Mouse (Mus musculus) liver, embryonic 14.5 days (tissue): ENCODE data around the gene Nrap. TPM values are rescaled to one million over a fixed set of nuclear protein-coding genes. Genes with fewer than 3 reads are reported as not detected.
A peak's percentile ranks its signal among the peaks of the same experiment; 100 is the strongest.
"Not testable (repeated sequence)": the region's sequence is repeated elsewhere in the genome, so short reads cannot be mapped to it uniquely, and the experiment has no call there.

Experiments
- ATAC-seq: fragments of 200-750 bp; cut with Nextera tagmentation; 2 replicates; pipeline ENCODE4 v1.8.0; 2017; ENCODE audit warnings: moderate number of reproducible peaks, mild to moderate bottlenecking, moderate library complexity; ENCODE audit not compliant: insufficient read depth
- DNase-seq, 3 experiments: peaks; one replicate each; pipeline ENCODE4 v3.0.0-alpha.2; 2012 to 2013; ENCODE audit warnings: low read depth in 3 of 3, low spot score in 3 of 3
- H3K27ac ChIP-seq: fragments of 300-500 bp; sonication (generic); 2 replicates; pipeline ENCODE4 v1.5.1; 2014; ENCODE audit warnings: moderate library complexity, mild to moderate bottlenecking, control low read depth, inconsistent platforms
- H3K27me3 ChIP-seq: fragments of 300-500 bp; sonication (generic); 2 replicates; pipeline ENCODE4 v1.6.1; 2014; ENCODE audit warnings: mild to moderate bottlenecking, low read length, moderate library complexity; ENCODE audit not compliant: control insufficient read depth, insufficient read depth
- H3K36me3 ChIP-seq: fragments of 300-500 bp; sonication (generic); replicated peaks from 2 replicates; pipeline ENCODE4 v1.6.1; 2014; ENCODE audit warnings: low read depth; ENCODE audit not compliant: control insufficient read depth, insufficient read depth
- H3K4me1 ChIP-seq, 2 experiments: fragments of 200-500 bp in 1 of 2; fragments of 300-500 bp in 1 of 2; sonication (generic) in 1 of 2; replicated peaks; 2 replicates each; pipeline ENCODE4 v1.6.1; 2012 to 2014; ENCODE audit warnings: antibody characterized with exemption in 1 of 2, inconsistent platforms in 1 of 2, low read length in 1 of 2; ENCODE audit not compliant: control insufficient read depth in 2 of 2, insufficient read depth in 2 of 2
- H3K4me2 ChIP-seq: fragments of 300-500 bp; sonication (generic); 2 replicates; pipeline ENCODE4 v1.6.1; 2014; ENCODE audit warnings: low read depth, mild to moderate bottlenecking, control low read depth, moderate library complexity
- H3K4me3 ChIP-seq, 2 experiments: fragments of 200-500 bp in 1 of 2; fragments of 300-500 bp in 1 of 2; sonication (generic) in 1 of 2; 2 replicates each; pipeline ENCODE4 v1.5.1; 2012 to 2014; ENCODE audit warnings: low read depth in 2 of 2, low read length in 2 of 2, mild to moderate bottlenecking in 2 of 2, control low read depth in 1 of 2, inconsistent platforms in 1 of 2, moderate library complexity in 1 of 2; ENCODE audit not compliant: insufficient read depth in 1 of 2
- H3K9ac ChIP-seq: fragments of 300-500 bp; sonication (generic); replicated peaks from 2 replicates; pipeline ENCODE4 v1.6.1; 2014; ENCODE audit warnings: mild to moderate bottlenecking, control low read depth, moderate library complexity
- H3K9me3 ChIP-seq: fragments of 300-500 bp; sonication (generic); 2 replicates; pipeline ENCODE4 v1.6.1; 2016; ENCODE audit warnings: low read length, mixed read lengths; ENCODE audit not compliant: control insufficient read depth
- CTCF ChIP-seq: IDR thresholded peaks from 2 replicates; pipeline ENCODE4 v1.5.1; 2016; ENCODE audit warnings: antibody characterized with exemption, low read depth, control low read depth
- EP300 ChIP-seq: IDR thresholded peaks from 2 replicates; pipeline ENCODE4 v1.6.1; 2016; ENCODE audit warnings: antibody characterized with exemption, low read depth
- WGBS: fragments of 180-500 bp; shearing (Covaris S2); extraction: QIAGEN DNeasy Blood & Tissue Kit; methylation state at CpG from one replicate; pipeline ENCODE4 v1.1.7; 2014; ENCODE audit not compliant: insufficient replicate concordance; 5-methylcytosine and 5-hydroxymethylcytosine counted together
- polyA plus RNA-seq, 2 experiments: library from polyadenylated mRNA; depleted of rRNA in 1 of 2; stranded (reverse) in 1 of 2; unstranded in 1 of 2; fragments of >200 nt; fragmentation: Nextera tagmentation in 1 of 2; extraction: Ambion mirVana in 1 of 2; gene quantifications; 2 replicates each; pipeline versions ENCODE4 v1.2.1 to v1.2.3; 2012 to 2014

Nrap gene
- polyA plus RNA-seq, 2 experiments, result 0.05 to 0.10 TPM

DNA sequence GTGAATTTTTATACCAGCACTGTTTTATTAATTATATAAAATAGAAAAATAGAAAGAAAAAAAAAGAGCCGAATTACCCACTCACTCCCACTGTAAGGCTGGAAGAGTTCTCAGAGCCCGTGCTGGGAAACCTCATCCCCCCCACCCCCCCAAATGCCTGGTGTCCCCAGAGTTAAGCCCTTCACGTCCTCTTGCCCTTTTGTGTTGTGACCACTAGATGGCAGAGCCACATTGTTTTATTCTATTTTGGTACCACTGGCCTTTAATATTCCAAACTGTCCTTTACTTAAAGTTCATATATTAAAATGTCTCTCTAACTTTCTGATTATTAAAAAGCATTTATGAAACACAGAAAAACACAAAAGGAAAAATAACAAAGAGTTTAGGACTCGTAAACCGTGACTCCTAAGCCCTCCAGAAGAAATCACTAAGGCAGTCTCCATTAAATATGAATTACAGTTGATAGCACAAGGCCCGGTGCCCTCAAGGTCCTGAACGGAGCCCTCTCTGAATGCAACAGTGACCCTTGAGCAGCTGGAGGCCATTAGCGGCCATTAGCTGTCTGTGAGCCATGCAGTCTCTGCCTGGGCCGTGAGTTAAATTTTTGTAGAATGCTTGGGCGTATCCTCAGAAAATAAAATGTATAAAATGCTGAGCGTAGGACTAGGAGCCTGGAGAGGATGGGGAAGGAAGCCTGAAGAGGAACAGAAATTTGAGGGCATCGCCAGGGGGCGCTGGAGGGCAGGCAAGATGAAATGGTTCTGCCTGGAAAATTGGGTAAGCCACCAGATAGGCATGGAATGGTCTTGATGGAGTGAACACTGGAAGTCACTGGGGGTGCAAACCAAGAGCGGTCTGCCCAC is 32.9 kb upstream of the Nrap start:
- H3K36me3 ChIP-seq, result no peaks in the 10 kb centered on the region
- no peak for ATAC-seq
- H3K27me3 ChIP-seq, result no peaks in the 10 kb centered on the region
- peak; percentile 17 to 37 (median 35) for DNase-seq
- H3K9ac ChIP-seq, result no peak overlapping the region
- H3K4me1 ChIP-seq, result no peaks in the 10 kb centered on the region
- 45% methylated on average over 14 of the region's 14 CpGs for WGBS
- H3K4me2 ChIP-seq, result no peak overlapping the region
- no peak overlapping the region for H3K4me3 ChIP-seq
- TF ChIP-seq EP300 (no peak), CTCF (peak; percentile 89)
- no peaks in the 10 kb centered on the region for H3K9me3 ChIP-seq
- no peak overlapping the region for H3K27ac ChIP-seq

DNA sequence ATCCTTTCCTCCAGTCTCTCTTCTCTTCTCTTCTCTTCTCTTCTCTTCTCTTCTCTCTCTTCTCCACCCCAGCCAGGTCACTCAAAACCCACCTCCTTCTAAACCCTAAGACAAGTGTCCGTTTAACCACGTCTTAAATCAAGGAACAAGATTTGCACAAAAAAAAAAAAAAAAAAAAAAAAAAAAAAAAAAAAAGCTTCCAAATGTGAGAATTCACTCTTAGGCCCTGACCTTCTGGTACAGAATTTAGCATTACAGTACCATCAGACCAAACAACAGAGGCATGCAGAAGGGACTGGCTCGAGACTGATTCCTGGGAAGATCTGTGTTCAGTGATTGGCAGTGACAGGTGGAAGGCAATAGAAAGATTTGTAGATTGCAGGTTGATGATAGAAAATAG is 30.5 kb upstream of the Nrap start:
- WGBS, result 67% methylated on average over 3 of the region's 3 CpGs
- no peak for ATAC-seq
- Histone ChIP-seq H3K9ac (no peak overlapping the region), H3K27me3 (no peaks in the 10 kb centered on the region), H3K36me3 (no peaks in the 10 kb centered on the region), H3K4me2 (no peak overlapping the region), H3K4me3 (no peak overlapping the region), H3K4me1 (no peaks in the 10 kb centered on the region), H3K27ac (no peak overlapping the region), H3K9me3 (no peaks in the 10 kb centered on the region)
- DNase-seq, result no peak
- no peak for TF ChIP-seq EP300

DNA sequence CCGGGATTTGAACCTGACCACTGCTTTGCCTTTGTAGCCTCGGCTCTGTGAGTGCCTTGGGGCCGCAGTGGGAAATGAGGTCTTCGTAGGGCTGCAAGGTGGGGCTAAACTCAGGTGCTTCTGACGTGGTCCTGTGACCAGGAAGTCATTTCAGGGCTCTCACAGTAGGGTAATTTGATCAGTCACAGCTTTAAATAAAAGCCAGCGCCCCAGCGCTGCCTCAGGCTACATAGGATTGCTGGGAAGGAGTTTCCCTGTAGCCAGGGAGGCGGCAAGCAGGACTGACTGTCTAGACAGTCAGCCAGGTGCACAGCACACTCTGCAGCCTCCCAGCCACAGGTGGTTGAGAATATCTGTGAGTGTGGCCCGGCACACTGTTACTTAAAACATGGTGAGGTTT is 29.6 kb upstream of the Nrap start:
- H3K9me3 ChIP-seq, result no peaks in the 10 kb centered on the region
- no peaks in the 10 kb centered on the region for H3K4me1 ChIP-seq
- H3K27ac ChIP-seq, result no peak overlapping the region
- no peaks in the 10 kb centered on the region for H3K27me3 ChIP-seq
- DNase-seq, result no peak
- ATAC-seq, result no peak
- H3K9ac ChIP-seq, result no peak overlapping the region
- no peaks in the 10 kb centered on the region for H3K36me3 ChIP-seq
- H3K4me3 ChIP-seq, result no peak overlapping the region
- TF ChIP-seq CTCF (no peak), EP300 (no peak)
- H3K4me2 ChIP-seq, result no peak overlapping the region
- WGBS, result 65% methylated on average over 9 of the region's 9 CpGs

DNA sequence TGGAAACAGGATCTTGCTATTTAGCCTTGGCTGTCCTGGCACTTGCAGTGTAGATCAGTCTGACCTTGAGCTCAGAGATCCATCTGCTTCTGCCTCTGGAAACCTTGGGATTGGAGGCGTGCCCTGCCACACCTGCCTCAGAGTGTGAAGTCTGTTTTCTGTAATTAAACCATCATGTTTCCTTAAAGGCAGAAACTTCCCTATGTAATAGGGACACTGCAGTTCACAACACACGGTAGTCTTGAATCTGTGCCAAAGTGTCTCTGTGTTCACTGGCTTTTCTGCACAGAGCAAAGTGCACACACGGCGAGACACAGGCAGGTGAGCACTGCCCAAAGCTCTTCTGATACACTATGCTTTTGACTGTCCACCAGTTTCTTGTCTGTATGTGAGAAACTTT is 28.6 kb upstream of the Nrap start:
- WGBS, result 72% methylated on average over 4 of the region's 4 CpGs
- no peaks in the 10 kb centered on the region for H3K27me3 ChIP-seq
- DNase-seq, result no peak

DNA sequence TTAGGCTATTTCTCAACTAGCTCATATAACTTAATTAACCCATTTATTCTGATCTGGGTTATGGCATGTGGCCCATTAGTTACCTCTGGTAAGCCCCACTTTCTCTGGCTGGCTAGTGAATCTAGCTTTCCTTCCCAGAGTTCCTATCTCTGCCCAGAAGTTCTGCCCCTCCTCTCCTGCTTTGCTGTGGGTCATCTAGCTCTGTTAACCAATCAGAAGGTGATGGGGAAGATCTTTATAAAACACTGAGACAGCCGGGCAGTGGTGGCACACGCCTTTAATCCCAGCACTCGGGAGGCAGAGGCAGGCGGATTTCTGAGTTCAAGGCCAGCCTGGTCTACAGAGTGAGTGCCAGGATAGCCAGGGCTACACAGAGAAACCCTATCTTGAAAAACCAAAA is 20.0 kb upstream of the Nrap start:
- not testable (repeated sequence) for DNase-seq, H3K4me1 ChIP-seq, H3K36me3 ChIP-seq, H3K9me3 ChIP-seq, H3K4me2 ChIP-seq, H3K9ac ChIP-seq, H3K27ac ChIP-seq, ATAC-seq, H3K4me3 ChIP-seq, H3K27me3 ChIP-seq
- WGBS, result 88% methylated on average over 4 of the region's 4 CpGs

More for the DNA sequence above, 28.6 kb upstream of the Nrap start:
- no peak for ATAC-seq
- no peak overlapping the region for H3K9ac ChIP-seq
- no peak overlapping the region for H3K4me3 ChIP-seq
- no peaks in the 10 kb centered on the region for H3K36me3 ChIP-seq
- no peaks in the 10 kb centered on the region for H3K4me1 ChIP-seq
- no peaks in the 10 kb centered on the region for H3K9me3 ChIP-seq
- H3K4me2 ChIP-seq, result no peak overlapping the region
- H3K27ac ChIP-seq, result no peak overlapping the region
- TF ChIP-seq CTCF (no peak), EP300 (no peak)
